Mouse (Mus musculus): ENCODE results near the gene Ppil6. TPM values are rescaled to one million over a fixed set of nuclear protein-coding genes. Genes with fewer than 3 reads are reported as not detected.
"Not testable (repeated sequence)": the region's sequence is repeated elsewhere in the genome, so short reads cannot be mapped to it uniquely, and the experiment has no call there.

Gene Ppil6
- polyA plus RNA-seq, 1 experiment from 2014 or later = not detected

DNA sequence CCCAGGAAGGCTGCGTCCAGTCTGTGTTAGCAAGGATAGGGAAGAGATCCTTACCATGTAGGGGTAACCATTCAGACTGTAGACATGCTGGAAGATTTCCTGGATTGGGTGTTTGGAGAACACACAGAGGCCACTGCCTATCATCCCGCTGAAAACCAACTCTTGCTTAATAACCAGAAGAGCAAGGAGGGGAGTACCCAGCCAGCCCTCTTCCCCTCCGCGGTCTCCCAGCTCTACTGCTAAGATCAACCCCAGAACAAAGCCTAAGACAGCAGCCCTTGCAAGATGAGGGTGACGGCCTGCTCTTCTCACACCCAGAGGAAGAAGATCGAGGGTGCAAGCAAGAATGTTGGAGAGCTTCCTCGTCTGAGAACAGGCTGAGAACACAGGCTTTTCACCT is 1.4 kb upstream of the Ppil6 start:
- peak overlapping the region; percentile 69 for H3K4me3 ChIP-seq (ENCODE audit: low read depth, low read length)
- peaks cover 7% of the 10 kb centered on the region for H3K27me3 ChIP-seq (ENCODE audit: control insufficient read depth, insufficient read depth, low read depth, low read length)
- no peaks in the 10 kb centered on the region for H3K9me3 ChIP-seq (replicated peaks; ENCODE audit: control insufficient read depth, low read length)
- 26% methylated on average over 7 of the region's 7 CpGs for WGBS (ENCODE audit: insufficient replicate concordance)
- no peak overlapping the region for H3K9ac ChIP-seq (ENCODE audit: low read depth, low read length)
- H3K4me1 ChIP-seq (ENCODE audit: control insufficient read depth, low read depth, low read length) = peaks cover 8% of the 10 kb centered on the region
- peak overlapping the region; percentile 99 for H3K4me2 ChIP-seq (ENCODE audit: low read depth, low read length)
- ATAC-seq (ENCODE audit: low read depth) = no peak
- H3K27ac ChIP-seq (ENCODE audit: low read length) = no peak overlapping the region
- H3K36me3 ChIP-seq (ENCODE audit: control insufficient read depth, insufficient read depth) = peaks cover 3% of the 10 kb centered on the region

GRCm38 (mm10) chr10:41489294-41489693 is 945 bp upstream of the Ppil6 start:
- H3K36me3 ChIP-seq (ENCODE audit: control insufficient read depth, insufficient read depth) = peaks cover 3% of the 10 kb centered on the region
- peaks cover 7% of the 10 kb centered on the region for H3K27me3 ChIP-seq (ENCODE audit: control insufficient read depth, insufficient read depth, low read depth, low read length)
- H3K4me2 ChIP-seq (ENCODE audit: low read depth, low read length) = peak overlapping the region; percentile 99
- peak; percentile 42; the same call in 1 of the 2 replicates for ATAC-seq (ENCODE audit: low read depth)
- H3K27ac ChIP-seq (ENCODE audit: low read length) = no peak overlapping the region
- 50% methylated on average over 8 of the region's 8 CpGs for WGBS (ENCODE audit: insufficient replicate concordance)
- peak overlapping the region; percentile 65; the same call in 1 of the 2 replicates for H3K9ac ChIP-seq (ENCODE audit: low read depth, low read length)
- H3K4me1 ChIP-seq (ENCODE audit: control insufficient read depth, low read depth, low read length) = peaks cover 8% of the 10 kb centered on the region
- H3K4me3 ChIP-seq (ENCODE audit: low read depth, low read length) = peak overlapping the region; percentile 69
- no peaks in the 10 kb centered on the region for H3K9me3 ChIP-seq (replicated peaks; ENCODE audit: control insufficient read depth, low read length)

DNA sequence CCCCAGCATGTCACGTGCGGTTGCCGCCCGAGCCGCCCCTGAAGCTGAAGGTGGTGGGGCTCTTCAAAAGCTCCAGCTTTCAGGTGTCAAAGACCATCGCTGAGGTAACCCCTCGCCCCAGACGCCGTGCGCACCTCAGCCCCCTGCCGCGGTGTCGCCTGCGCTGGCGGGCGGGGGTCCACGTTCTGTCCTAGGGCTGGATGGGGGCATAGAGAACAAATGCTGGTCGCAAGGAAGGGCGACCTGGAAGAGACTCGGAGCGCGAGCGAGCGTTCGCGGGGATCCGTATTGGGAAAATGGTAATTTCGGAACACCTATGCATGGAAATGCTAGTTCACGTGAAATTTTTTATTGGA is 257 bp downstream of the Ppil6 start:
- H3K9ac ChIP-seq (ENCODE audit: low read depth, low read length) = peak overlapping the region; percentile 57
- no peak overlapping the region for H3K27ac ChIP-seq (ENCODE audit: low read length)
- H3K4me1 ChIP-seq (ENCODE audit: control insufficient read depth, low read depth, low read length) = peaks cover 8% of the 10 kb centered on the region
- peaks cover 7% of the 10 kb centered on the region for H3K27me3 ChIP-seq (ENCODE audit: control insufficient read depth, insufficient read depth, low read depth, low read length)
- peaks cover 3% of the 10 kb centered on the region for H3K36me3 ChIP-seq (ENCODE audit: control insufficient read depth, insufficient read depth)
- no peak for ATAC-seq (ENCODE audit: low read depth)
- peak overlapping the region; percentile 69 for H3K4me3 ChIP-seq (ENCODE audit: low read depth, low read length)
- no peaks in the 10 kb centered on the region for H3K9me3 ChIP-seq (replicated peaks; ENCODE audit: control insufficient read depth, low read length)
- under 1% methylated on average over 29 of the region's 29 CpGs for WGBS (ENCODE audit: insufficient replicate concordance)
- H3K4me2 ChIP-seq (ENCODE audit: low read depth, low read length) = peak overlapping the region; percentile 99

GRCm38 (mm10) chr10:41491111-41491510 is 872 bp downstream of the Ppil6 start:
- Histone ChIP-seq H3K36me3 (ENCODE audit: control insufficient read depth, insufficient read depth) (no peaks in the 10 kb centered on the region; the same call in 1 of the 2 replicates), H3K27me3 (ENCODE audit: control insufficient read depth, insufficient read depth, low read depth, low read length) (peaks cover 7% of the 10 kb centered on the region), H3K27ac (ENCODE audit: low read length) (no peak overlapping the region), H3K4me1 (ENCODE audit: control insufficient read depth, low read depth, low read length) (peaks cover 8% of the 10 kb centered on the region), H3K9me3 (replicated peaks; ENCODE audit: control insufficient read depth, low read length) (no peaks in the 10 kb centered on the region), H3K4me3 (ENCODE audit: low read depth, low read length) (no peak overlapping the region), H3K4me2 (ENCODE audit: low read depth, low read length) (no peak overlapping the region), H3K9ac (ENCODE audit: low read depth, low read length) (no peak overlapping the region)
- ATAC-seq (ENCODE audit: low read depth) = no peak
- 22% methylated on average over 4 of the region's 4 CpGs for WGBS (ENCODE audit: insufficient replicate concordance)

GRCm38 (mm10) chr10:41500941-41501340 is 10.7 kb downstream of the Ppil6 start:
- Histone ChIP-seq H3K36me3 (ENCODE audit: control insufficient read depth, insufficient read depth) (no peaks in the 10 kb centered on the region), H3K4me2 (ENCODE audit: low read depth, low read length) (no peak overlapping the region), H3K27me3 (ENCODE audit: control insufficient read depth, insufficient read depth, low read depth, low read length) (no peaks in the 10 kb centered on the region), H3K27ac (ENCODE audit: low read length) (no peak overlapping the region), H3K4me1 (ENCODE audit: control insufficient read depth, low read depth, low read length) (no peaks in the 10 kb centered on the region), H3K9me3 (replicated peaks; ENCODE audit: control insufficient read depth, low read length) (no peaks in the 10 kb centered on the region), H3K9ac (ENCODE audit: low read depth, low read length) (no peak overlapping the region), H3K4me3 (ENCODE audit: low read depth, low read length) (no peak overlapping the region)
- no peak for ATAC-seq (ENCODE audit: low read depth)
- WGBS (ENCODE audit: insufficient replicate concordance) = 57% methylated on average over 4 of the region's 4 CpGs

DNA sequence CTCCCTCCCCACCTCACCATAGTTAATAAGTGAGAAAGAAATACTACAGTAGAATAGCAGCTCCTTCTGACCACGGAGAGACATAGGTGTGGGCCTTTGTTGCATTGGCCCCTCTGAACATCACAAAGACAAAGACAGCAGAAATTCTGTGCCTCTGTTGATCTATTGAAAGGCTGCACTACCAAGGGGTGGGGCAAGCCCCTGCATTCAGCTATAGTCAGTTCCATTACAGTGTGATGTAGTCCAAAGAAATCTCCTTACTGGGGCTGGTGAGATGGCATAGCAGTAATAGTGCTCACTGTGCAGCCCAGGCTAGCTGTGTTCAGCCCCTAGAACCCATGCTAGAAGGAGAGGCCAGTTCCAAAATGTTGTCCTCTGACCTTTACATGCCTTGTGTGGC is 14.8 kb downstream of the Ppil6 start:
- Histone ChIP-seq H3K4me3 (ENCODE audit: low read depth, low read length) (no peak overlapping the region), H3K9ac (ENCODE audit: low read depth, low read length) (no peak overlapping the region), H3K4me2 (ENCODE audit: low read depth, low read length) (no peak overlapping the region), H3K4me1 (ENCODE audit: control insufficient read depth, low read depth, low read length) (no peaks in the 10 kb centered on the region), H3K36me3 (ENCODE audit: control insufficient read depth, insufficient read depth) (no peaks in the 10 kb centered on the region), H3K9me3 (replicated peaks; ENCODE audit: control insufficient read depth, low read length) (no peaks in the 10 kb centered on the region), H3K27me3 (ENCODE audit: control insufficient read depth, insufficient read depth, low read depth, low read length) (no peaks in the 10 kb centered on the region), H3K27ac (ENCODE audit: low read length) (no peak overlapping the region)
- no peak for ATAC-seq (ENCODE audit: low read depth)
- WGBS (ENCODE audit: insufficient replicate concordance) = 79% methylated on average over 1 of the region's 1 CpGs

GRCm38 (mm10) chr10:41505446-41505845 is 15.2 kb downstream of the Ppil6 start:
- H3K9ac ChIP-seq (ENCODE audit: low read depth, low read length); H3K27me3 ChIP-seq (ENCODE audit: control insufficient read depth, insufficient read depth, low read depth, low read length); ATAC-seq (ENCODE audit: low read depth); H3K27ac ChIP-seq (ENCODE audit: low read length); H3K9me3 ChIP-seq (replicated peaks; ENCODE audit: control insufficient read depth, low read length); H3K4me1 ChIP-seq (ENCODE audit: control insufficient read depth, low read depth, low read length); H3K4me3 ChIP-seq (ENCODE audit: low read depth, low read length); H3K36me3 ChIP-seq (ENCODE audit: control insufficient read depth, insufficient read depth); H3K4me2 ChIP-seq (ENCODE audit: low read depth, low read length): not testable (repeated sequence)
- WGBS (ENCODE audit: insufficient replicate concordance) = 4% methylated on average over 3 of the region's 3 CpGs

DNA sequence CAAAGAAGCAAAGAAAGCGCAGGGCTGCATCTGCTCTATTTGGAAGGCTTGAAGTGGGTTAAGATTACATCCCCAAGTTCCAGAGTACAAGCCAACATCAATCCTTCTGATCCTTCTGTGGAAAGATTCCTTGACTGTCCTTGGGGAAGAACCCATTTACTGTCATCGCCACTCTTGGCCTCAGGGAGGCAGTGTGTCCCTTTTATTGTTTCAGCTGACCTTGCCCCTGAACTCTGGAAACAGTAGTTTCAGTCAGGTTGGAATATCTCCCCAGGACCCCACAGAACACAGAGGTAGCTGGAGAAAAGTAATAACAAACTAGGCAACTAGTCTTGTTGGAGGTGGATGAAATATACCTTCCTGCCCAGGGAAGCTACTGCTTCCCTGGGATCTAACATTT is 18.9 kb downstream of the Ppil6 start:
- WGBS (ENCODE audit: insufficient replicate concordance) = 26% methylated on average over 2 of the region's 2 CpGs

DNA sequence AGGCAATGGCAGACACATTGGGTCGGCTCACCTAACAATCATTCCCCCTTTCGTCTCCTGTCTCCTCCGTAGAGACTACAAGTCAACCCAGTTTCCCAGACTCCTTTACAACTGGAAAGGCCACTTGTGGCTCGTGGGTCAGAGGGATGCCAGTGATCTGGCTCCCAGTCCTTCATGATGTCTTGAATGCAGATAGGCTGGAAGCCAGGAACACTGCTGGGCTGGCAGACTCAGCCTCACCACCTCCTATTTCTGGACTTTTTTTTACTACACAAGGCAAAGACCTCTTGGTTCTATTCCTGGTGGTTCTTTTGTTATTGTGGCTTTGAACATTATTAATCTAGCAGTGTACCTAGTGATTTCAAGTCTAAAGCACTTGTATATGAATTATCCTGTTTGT is 24.1 kb downstream of the Ppil6 start:
- ATAC-seq (ENCODE audit: low read depth) = no peak
- WGBS (ENCODE audit: insufficient replicate concordance) = 58% methylated on average over 4 of the region's 4 CpGs
- no peak overlapping the region for H3K9ac ChIP-seq (ENCODE audit: low read depth, low read length)
- H3K4me2 ChIP-seq (ENCODE audit: low read depth, low read length) = no peak overlapping the region
- peaks cover 4% of the 10 kb centered on the region for H3K4me1 ChIP-seq (ENCODE audit: control insufficient read depth, low read depth, low read length)
- H3K36me3 ChIP-seq (ENCODE audit: control insufficient read depth, insufficient read depth) = no peaks in the 10 kb centered on the region
- H3K27ac ChIP-seq (ENCODE audit: low read length) = no peak overlapping the region
- H3K9me3 ChIP-seq (replicated peaks; ENCODE audit: control insufficient read depth, low read length) = no peaks in the 10 kb centered on the region
- no peaks in the 10 kb centered on the region for H3K27me3 ChIP-seq (ENCODE audit: control insufficient read depth, insufficient read depth, low read depth, low read length)
- no peak overlapping the region for H3K4me3 ChIP-seq (ENCODE audit: low read depth, low read length)

More for the DNA sequence above, 18.9 kb downstream of the Ppil6 start:
- H3K9ac ChIP-seq (ENCODE audit: low read depth, low read length) = no peak overlapping the region
- no peaks in the 10 kb centered on the region for H3K27me3 ChIP-seq (ENCODE audit: control insufficient read depth, insufficient read depth, low read depth, low read length)
- H3K27ac ChIP-seq (ENCODE audit: low read length) = no peak overlapping the region
- no peak for ATAC-seq (ENCODE audit: low read depth)
- H3K36me3 ChIP-seq (ENCODE audit: control insufficient read depth, insufficient read depth) = no peaks in the 10 kb centered on the region
- H3K4me3 ChIP-seq (ENCODE audit: low read depth, low read length) = no peak overlapping the region
- no peaks in the 10 kb centered on the region for H3K9me3 ChIP-seq (replicated peaks; ENCODE audit: control insufficient read depth, low read length)
- H3K4me1 ChIP-seq (ENCODE audit: control insufficient read depth, low read depth, low read length) = no peaks in the 10 kb centered on the region
- no peak overlapping the region for H3K4me2 ChIP-seq (ENCODE audit: low read depth, low read length)

GRCm38 (mm10) chr10:41514921-41515320 is 24.7 kb downstream of the Ppil6 start:
- Histone ChIP-seq H3K9ac (ENCODE audit: low read depth, low read length) (no peak overlapping the region), H3K4me3 (ENCODE audit: low read depth, low read length) (no peak overlapping the region), H3K27ac (ENCODE audit: low read length) (no peak overlapping the region), H3K27me3 (ENCODE audit: control insufficient read depth, insufficient read depth, low read depth, low read length) (no peaks in the 10 kb centered on the region), H3K9me3 (replicated peaks; ENCODE audit: control insufficient read depth, low read length) (no peaks in the 10 kb centered on the region), H3K36me3 (ENCODE audit: control insufficient read depth, insufficient read depth) (no peaks in the 10 kb centered on the region), H3K4me2 (ENCODE audit: low read depth, low read length) (no peak overlapping the region), H3K4me1 (ENCODE audit: control insufficient read depth, low read depth, low read length) (peaks cover 4% of the 10 kb centered on the region)
- no peak for ATAC-seq (ENCODE audit: low read depth)
